Mouse (Mus musculus) adrenal gland, adult 2 months (tissue): ENCODE measurements at regions not wholly inside any gene's neighbourhood (a gene's known extent, or its start where the extent isn't known, plus 50 kb on each side); places are given as distances from the start of the nearest gene placed in this dataset.

Source experiments
- DNase-seq: peaks from one replicate; pipeline ENCODE4 v3.0.0; 2021

- DNase-seq, result no peak
Measured at GRCm38 (mm10) chr3:142940874-142941273, 59.1 kb upstream of the Pkn2 start.

DNA sequence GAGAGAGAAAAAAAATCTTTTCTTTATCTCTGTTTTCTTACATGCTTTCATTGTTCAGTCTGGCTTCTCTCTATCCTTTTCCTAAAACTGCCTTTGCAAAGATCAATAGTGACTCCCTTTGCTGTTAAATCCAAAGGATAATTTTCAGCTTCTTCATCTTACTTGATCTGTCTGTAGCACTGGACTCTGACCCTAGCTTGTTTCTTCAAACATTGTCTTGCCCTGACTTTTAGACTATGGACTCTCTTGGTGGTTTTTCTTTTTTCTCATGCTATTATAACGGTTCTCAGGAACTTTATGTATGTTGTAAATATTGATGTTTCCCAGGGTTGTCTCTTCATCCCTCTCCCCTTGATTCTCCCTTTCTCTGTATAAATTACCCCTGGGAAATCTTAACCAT lies 58.0 kb upstream of the Pkn2 start:
- no peak for DNase-seq

DNA sequence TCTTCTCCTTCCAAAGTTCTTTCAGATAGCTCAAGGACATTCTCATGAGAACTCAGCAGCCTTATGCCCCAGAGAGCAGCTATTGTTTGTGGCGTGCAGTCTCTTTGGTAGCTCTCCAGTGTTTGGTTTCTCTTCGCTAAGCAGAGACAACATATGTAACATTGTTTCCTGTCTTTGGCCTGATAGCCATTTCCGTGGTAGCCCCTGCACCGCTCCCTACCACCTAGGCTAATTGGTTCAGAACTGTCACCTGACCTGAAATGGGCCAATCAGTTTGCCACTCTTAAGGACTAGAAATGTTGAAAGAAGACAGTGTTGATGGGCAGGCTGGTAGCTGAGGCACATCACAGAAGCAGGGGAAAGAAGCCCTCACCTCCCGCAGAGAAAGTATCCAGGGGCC lies 54.1 kb upstream of the Pkn2 start:
- no peak for DNase-seq

- no peak for DNase-seq
Measured at GRCm38 (mm10) chr3:142934326-142934725, 52.5 kb upstream of the Pkn2 start.

GRCm38 (mm10) chr3:142933684-142934259 lies 52.0 kb upstream of the Pkn2 start:
- DNase-seq, result no peak
